Mouse (Mus musculus): ENCODE measurements at regions not wholly inside any gene's neighbourhood (a gene's known extent, or its start where the extent isn't known, plus 50 kb on each side); places are given as distances from the start of the nearest gene placed in this dataset.
"Not testable (repeated sequence)": the region's sequence is repeated elsewhere in the genome, so short reads cannot be mapped to it uniquely, and the experiment has no call there.

DNA sequence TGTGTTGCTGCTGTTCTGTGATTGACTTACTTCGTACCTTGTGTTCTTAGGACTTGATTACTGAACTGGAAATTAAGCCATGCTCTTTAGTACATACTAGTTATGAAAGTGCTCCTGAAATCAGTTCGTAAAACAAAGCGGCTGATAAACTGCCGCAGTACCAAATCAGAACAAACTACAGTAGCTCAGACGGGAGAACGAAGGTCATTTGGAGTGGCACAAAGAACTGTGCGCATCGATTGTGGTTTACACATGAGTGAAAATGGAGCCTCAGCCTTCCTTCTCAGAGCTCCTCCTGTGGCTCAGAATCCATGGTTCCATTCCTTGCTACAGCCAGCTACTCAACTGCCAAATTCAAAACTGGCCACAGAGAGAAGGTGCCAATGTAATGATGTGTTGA is 225.4 kb downstream of the Ankrd50 start:
- ATAC-seq (ENCODE audit: insufficient number of reproducible peaks, low FRiP score, low TSS enrichment), result not testable (repeated sequence)

- ATAC-seq (ENCODE audit: insufficient number of reproducible peaks, low FRiP score, low TSS enrichment), result no peak
Measured at GRCm38 (mm10) chr3:38257843-38258290, 226.8 kb downstream of the Ankrd50 start.

- ATAC-seq (ENCODE audit: insufficient number of reproducible peaks, low FRiP score, low TSS enrichment), result no peak
Measured at GRCm38 (mm10) chr3:38257076-38257842, 227.4 kb downstream of the Ankrd50 start.

GRCm38 (mm10) chr3:38255674-38256073 is 229.0 kb downstream of the Ankrd50 start:
- peak; percentile 73 for ATAC-seq (ENCODE audit: insufficient number of reproducible peaks, low FRiP score, low TSS enrichment)

- ATAC-seq (ENCODE audit: insufficient number of reproducible peaks, low FRiP score, low TSS enrichment), result no peak
Measured at GRCm38 (mm10) chr3:38254896-38255295, 229.7 kb downstream of the Ankrd50 start.

GRCm38 (mm10) chr3:38251592-38251991 is 233.1 kb downstream of the Ankrd50 start:
- no peak for ATAC-seq (ENCODE audit: insufficient number of reproducible peaks, low FRiP score, low TSS enrichment)

DNA sequence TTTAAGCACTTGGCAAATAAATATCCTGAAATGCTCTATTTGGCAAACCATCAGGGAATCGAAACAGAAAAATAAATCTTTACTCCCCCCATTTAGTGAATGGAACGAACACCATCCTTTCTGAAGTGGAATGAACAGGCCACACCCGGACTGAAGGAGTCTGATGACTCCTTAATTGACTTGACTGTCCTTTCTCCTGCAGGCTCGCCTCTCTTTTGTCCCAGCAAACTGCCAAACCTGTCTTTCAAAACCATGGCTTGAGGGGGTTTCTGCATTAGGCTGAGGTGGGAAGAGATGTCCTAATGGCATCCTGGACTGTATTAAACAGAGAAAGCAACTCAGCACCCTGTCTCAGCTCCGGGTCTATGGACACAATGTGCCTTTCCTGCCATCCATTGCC is 234.1 kb downstream of the Ankrd50 start:
- no peak for ATAC-seq (ENCODE audit: insufficient number of reproducible peaks, low FRiP score, low TSS enrichment)

- no peak for ATAC-seq (ENCODE audit: insufficient number of reproducible peaks, low FRiP score, low TSS enrichment)
Measured at GRCm38 (mm10) chr3:38248941-38249340, 235.7 kb downstream of the Ankrd50 start.

DNA sequence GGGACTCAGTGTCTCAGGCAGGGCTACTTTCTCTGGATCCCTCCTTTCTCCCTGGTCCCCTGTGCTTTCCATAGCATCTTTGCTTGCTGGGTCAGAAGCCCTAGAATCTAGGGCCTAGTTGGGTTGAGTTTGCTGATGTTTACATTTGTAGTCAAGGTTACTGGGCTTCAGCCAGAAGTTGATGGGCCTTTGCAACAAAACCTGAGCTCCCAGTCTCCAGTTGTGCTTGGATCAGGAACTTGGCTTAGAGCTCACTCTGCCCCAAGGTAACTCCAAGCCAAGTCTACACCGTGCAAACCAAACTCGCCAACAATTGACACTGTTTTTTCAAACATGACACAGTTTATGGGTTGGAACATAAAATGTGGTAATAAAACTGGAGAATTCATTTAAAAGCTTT is 238.2 kb downstream of the Ankrd50 start:
- no peak for ATAC-seq (ENCODE audit: insufficient number of reproducible peaks, low FRiP score, low TSS enrichment)

- no peak for ATAC-seq (ENCODE audit: insufficient number of reproducible peaks, low FRiP score, low TSS enrichment)
Measured at GRCm38 (mm10) chr3:38243209-38243608, 241.4 kb downstream of the Ankrd50 start.

DNA sequence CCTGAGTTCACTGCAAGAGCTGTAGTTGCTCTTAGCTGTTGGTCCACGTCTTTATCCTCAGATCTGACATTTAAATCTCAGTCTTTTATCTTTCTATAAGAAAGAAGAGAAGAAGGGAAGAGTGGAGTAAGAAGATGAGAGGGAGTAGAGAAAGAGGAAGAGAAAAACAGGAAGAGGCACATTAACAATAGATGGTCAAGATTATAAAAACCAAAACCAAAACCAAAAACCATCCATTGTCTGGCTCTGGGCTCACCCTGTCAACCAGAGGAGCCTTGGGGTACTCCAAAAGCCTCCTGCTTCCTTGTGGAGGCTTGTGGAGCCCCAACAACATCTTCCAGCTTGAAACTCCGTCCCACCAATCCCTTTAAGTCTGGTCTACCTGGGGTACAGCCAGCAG is 247.0 kb downstream of the Ankrd50 start:
- ATAC-seq (ENCODE audit: insufficient number of reproducible peaks, low FRiP score, low TSS enrichment), result no peak

DNA sequence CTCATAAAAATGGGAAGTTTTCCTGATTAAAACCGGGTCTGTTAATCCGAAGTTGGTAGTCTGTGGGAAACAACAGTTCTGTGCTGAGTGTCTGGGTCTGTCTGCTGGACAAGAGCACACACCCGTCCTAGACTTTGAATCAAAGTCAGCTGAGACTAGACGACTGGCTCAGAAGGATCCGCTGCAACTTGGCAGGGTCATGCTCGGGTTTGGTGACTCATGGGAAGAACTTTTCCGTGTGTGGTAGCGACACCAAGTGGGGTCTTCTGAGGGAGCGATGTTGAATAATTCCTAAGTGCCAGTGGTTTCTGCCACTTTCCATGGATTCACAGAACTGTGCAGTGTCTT is 248.9 kb downstream of the Ankrd50 start:
- no peak for ATAC-seq (ENCODE audit: insufficient number of reproducible peaks, low FRiP score, low TSS enrichment)

DNA sequence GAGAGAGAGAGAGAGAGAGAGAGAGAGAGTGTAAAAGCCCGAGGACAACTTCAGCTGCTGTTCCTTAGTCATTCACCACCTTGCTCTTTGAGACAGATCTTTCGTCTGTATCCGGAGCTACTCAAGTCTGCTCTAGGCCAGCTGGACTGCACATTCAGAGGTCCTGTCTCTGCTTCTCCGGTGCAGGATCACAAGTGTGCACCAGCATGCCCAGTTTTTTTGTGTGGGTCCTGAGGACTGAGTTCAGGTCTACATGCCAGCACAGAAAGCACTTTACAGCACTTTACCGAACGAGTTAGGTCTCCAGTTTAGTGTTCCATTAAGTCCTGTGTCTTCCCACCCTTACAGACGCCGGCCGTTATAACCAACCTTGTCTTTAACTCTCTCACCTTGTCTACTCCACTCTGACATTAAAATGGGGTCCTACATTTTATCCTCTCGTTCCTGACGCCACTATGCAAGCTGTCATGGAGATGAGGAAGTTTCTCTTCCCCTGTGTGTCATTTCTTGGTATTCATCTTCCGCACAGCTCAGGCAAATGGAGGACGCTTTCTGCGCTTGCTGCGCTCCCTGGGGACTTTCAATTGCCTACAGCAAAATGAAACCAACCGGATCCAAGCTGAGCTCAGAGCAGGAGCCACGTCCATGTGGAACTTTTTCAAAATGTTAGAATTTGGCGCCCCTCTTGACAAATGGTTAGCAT is 249.5 kb downstream of the Ankrd50 start:
- no peak for ATAC-seq (ENCODE audit: insufficient number of reproducible peaks, low FRiP score, low TSS enrichment)

DNA sequence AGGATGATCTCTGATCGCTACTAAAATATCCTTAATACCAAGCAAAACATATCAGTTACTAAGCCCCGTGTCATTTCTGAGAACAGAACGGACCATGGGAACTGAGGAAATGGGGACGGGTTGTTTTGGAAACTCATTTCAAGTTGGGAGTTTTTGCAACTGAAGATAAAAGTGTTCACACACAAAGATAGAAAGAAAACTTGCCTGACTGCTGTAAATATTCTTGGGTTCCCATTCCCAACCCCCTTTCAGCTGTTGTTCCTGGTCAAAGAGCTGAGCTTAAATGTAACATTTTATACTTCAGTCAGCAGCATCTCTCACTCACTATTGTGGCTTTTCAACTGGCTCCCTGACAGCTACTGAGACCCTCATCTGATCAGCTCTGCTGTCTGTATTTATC is 250.1 kb downstream of the Ankrd50 start:
- no peak for ATAC-seq (ENCODE audit: insufficient number of reproducible peaks, low FRiP score, low TSS enrichment)

- no peak for ATAC-seq (ENCODE audit: insufficient number of reproducible peaks, low FRiP score, low TSS enrichment)
Measured at GRCm38 (mm10) chr3:38234006-38234405, 250.6 kb downstream of the Ankrd50 start.

DNA sequence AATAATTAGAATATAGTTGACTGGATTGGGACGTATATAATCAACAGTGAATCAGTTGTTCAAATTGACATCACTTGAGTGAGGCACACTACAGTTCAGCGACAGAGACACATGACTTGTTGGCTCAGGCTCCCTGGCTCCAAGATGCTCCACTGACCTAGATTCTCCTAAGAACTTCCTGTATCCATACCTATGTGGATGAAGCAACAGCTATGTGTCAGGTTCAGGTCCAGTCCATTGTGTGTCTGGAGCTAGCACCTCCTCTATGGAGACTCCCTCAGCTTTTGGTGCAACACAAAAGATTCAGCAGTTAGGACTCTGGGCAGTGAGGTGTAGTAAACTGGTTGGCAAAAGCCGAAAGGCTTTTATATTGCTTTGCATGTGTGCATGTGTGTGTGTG is 251.6 kb downstream of the Ankrd50 start:
- no peak for ATAC-seq (ENCODE audit: insufficient number of reproducible peaks, low FRiP score, low TSS enrichment)

DNA sequence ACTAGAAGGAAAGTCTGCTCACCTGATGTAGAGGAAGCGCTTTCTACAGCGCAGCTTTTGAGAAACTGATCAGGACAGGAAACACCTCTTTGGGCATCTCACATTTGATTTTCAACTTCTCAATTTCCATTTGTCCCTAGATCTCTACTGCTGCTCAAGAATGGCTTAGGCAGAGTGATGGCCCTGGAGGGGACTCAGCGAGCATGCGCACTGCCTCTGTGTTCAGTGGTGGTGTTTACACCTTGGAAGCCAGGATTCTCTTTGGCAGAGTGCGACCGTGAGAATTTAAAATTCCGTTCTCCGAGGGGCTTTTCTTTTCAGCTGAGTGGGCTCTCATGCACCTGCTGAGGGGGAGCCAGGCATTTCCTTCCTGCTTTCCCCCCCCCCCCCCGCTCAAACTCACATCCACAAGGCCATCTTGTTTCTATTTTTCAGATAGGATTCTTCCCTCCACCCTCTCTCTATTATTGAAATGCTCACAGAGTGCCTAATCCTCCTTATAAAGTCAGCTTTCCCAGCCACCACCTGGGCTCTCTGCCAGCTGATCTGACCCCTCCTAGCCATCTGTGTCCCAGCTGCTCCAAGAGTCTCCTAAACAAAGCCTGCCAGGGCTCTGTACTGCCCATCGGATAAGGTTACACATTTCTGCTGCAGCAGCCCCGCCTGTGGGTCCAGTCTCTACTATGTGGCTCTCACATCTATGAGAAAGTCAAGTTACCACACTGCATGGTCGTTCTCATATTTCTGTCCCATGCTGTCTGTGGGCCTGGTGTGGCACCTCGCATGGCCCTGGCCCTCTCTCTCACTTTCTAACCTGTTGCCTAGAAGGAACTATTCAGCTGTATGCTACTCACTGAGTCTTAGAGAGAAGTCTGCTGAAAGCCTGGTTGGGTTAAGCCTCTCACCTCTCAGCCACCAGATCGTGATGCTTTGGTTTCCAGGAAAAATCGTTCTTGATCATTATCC is 252.2 kb downstream of the Ankrd50 start:
- 0 out of 2 replicates have a peak, but pooled peaks have one; percentile 26 for ATAC-seq (ENCODE audit: insufficient number of reproducible peaks, low FRiP score, low TSS enrichment)

DNA sequence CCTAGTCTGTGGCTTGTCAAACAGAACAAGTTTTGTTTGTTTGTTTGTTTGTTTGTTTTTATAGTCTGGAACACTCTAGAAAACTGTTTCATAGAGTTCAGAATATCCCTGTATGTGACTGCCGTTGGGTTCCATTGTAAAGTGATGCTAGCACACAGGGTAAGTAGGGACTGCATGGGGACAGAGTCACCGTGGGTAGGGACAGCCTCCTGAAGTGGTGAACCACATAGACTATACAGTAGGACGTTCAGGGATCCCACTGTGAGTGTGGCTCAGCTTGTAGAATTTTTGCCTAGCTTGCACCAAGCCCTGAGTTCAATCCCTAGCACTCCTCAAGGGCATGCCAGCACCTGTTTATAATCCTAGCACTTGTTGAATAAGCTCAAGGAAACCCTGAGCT is 253.1 kb downstream of the Ankrd50 start:
- ATAC-seq (ENCODE audit: insufficient number of reproducible peaks, low FRiP score, low TSS enrichment), result no peak

DNA sequence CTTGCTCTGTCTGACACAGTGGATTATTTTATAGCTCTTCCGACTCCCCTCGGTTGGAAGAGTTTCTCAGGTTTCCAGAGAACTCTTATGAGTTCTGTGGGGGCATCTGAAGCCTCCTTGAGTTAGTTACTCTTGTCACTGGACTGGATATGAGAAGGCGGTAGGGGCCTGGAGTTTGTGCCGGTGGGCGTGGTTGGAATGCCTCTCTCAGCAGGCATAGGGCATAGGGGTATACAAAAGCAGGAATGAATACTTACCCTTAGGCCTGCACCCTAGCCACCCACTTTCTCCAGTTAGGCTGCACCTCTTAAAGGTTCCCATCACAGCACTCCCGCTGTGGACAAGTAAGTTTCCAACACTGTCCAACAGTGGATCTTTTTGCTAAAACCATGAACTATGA is 253.8 kb downstream of the Ankrd50 start:
- ATAC-seq (ENCODE audit: insufficient number of reproducible peaks, low FRiP score, low TSS enrichment), result no peak

DNA sequence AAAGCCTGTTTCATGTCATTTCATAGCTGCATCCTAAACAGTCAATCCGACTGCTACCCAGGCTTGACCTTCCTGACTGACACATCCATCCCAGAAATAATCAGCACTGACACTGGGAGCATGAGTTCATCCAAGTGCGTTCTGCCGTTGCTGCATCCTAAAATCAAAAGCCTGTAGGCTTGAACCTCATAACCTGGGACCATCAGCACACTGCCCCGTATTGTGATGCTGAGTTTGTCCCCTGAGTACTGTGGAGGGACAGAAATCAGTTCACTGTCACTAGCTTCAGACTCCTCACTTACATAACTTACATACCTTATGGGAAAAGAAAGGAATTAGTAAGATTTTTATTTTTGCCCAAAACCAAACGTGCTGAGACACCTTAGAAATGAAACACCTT is 255.0 kb downstream of the Ankrd50 start:
- no peak for ATAC-seq (ENCODE audit: insufficient number of reproducible peaks, low FRiP score, low TSS enrichment)

DNA sequence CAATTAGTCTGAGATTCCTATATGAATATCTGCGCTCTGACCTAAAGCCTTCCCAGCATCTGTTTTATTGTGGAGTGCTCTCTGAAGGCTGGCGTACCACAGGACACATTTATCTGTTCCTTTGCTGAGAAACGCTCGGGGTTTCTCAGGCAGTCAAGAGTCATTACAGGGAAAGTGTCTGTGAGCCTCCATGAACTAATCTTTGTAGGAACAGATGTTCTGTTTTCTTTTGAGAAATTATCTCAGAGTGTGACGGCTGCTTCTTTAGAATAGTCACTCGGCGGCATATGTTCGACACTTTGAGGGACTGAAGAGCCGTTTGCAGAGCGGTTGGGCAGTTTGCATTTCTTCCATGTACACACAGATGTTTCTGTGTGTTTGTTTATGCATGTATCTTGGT is 255.6 kb downstream of the Ankrd50 start:
- ATAC-seq (ENCODE audit: insufficient number of reproducible peaks, low FRiP score, low TSS enrichment), result no peak

Data from cerebellum, adult (tissue).